Mouse (Mus musculus): Measurements from ENCODE around the gene Slc7a8. TPM values are rescaled to one million over a fixed set of nuclear protein-coding genes. Genes with fewer than 3 reads are reported as not detected.

The Slc7a8 gene
- polyA plus RNA-seq (2015; fragmentation: Nextera tagmentation; extraction: Ambion mirVana), result 5.0 and 5.4 TPM in 2 replicates

DNA sequence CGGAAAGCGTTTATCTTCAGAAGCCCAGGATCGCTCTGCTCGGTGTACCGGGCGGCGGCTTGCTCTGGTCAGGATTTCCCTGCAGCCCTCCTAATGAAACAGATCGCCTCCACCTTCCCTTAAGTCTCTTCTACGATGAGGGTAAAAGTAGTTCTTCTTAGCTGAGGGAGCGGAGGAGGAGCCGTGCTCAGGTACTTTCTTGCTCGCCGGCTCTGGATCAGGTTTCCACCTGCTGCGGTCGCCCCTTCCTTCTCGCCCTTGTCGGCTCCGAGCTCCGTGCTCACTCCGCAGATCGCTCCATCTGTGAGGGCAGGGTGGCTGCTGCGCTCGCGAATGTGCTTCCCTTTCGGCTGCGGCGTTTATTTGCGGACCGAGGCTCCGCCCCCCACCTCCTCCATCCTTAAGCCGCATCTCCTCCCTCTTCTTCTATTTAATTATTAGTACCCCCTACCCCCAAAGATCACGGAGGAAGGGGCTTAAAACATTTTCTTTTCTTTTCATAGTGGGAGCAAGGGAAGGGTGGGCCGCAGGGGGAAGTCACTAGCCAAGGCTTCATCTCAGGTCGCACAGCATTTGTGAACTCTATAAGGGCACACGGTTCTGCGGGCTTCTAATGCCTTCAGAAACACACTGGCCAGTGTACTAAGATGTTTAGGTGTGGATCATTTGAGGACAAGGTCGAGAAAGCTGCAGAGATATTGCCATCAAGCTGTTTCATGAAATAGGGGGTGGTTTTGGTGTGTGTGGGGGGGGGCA is at the start of gene Slc7a8:
TSS of gene Slc7a8 (minus strand) at position 337 of the 756 bp plus-strand sequence.
- Histone ChIP-seq H3K9ac (peak within 1 kb of the TSS; percentile 21; the same call in 1 of the 2 replicates), H3K4me1 (peaks cover 14% of the 10 kb centered on the region), H3K9me3 (no peaks in the 10 kb centered on the region), H3K4me3 (peak within 1 kb of the TSS; percentile 46), H3K27me3 (peaks cover 28% of the 10 kb centered on the region), H3K36me3 (no peaks in the 10 kb centered on the region), H3K27ac (no peak within 1 kb of the TSS), H3K4me2 (peak within 1 kb of the TSS; percentile 82)
- 1% methylated on average over 37 of the region's 37 CpGs for WGBS
- peak; percentile 61; the same call in 1 of the 2 replicates for ATAC-seq (ENCODE audit: insufficient number of reproducible peaks, low FRiP score, low TSS enrichment, low read depth)

- no peak overlapping the region for H3K4me3 ChIP-seq
- H3K36me3 ChIP-seq, result no peaks in the 10 kb centered on the region
- H3K27ac ChIP-seq, result no peak overlapping the region
- H3K4me1 ChIP-seq, result no peaks in the 10 kb centered on the region
- H3K4me2 ChIP-seq, result no peak overlapping the region
- no peaks in the 10 kb centered on the region for H3K9me3 ChIP-seq
- 44% methylated on average over 1 of the region's 1 CpGs for WGBS
- H3K27me3 ChIP-seq, result no peaks in the 10 kb centered on the region
- no peak for ATAC-seq (ENCODE audit: insufficient number of reproducible peaks, low FRiP score, low TSS enrichment, low read depth)
- H3K9ac ChIP-seq, result no peak overlapping the region
Measured at GRCm38 (mm10) chr14:54823716-54824115, 42.0 kb upstream of the Slc7a8 start.

GRCm38 (mm10) chr14:54822301-54822700 is 40.6 kb upstream of the Slc7a8 start:
- no peak overlapping the region for H3K27ac ChIP-seq
- H3K4me1 ChIP-seq, result no peaks in the 10 kb centered on the region
- WGBS, result 91% methylated on average over 2 of the region's 2 CpGs
- no peak overlapping the region for H3K4me3 ChIP-seq
- H3K9me3 ChIP-seq, result no peaks in the 10 kb centered on the region
- H3K27me3 ChIP-seq, result no peaks in the 10 kb centered on the region
- no peaks in the 10 kb centered on the region for H3K36me3 ChIP-seq
- H3K9ac ChIP-seq, result no peak overlapping the region
- no peak for ATAC-seq (ENCODE audit: insufficient number of reproducible peaks, low FRiP score, low TSS enrichment, low read depth)
- no peak overlapping the region for H3K4me2 ChIP-seq

GRCm38 (mm10) chr14:54817791-54818190 is 36.0 kb upstream of the Slc7a8 start:
- H3K4me3 ChIP-seq, result no peak overlapping the region
- H3K27ac ChIP-seq, result no peak overlapping the region
- WGBS, result 48% methylated on average over 2 of the region's 2 CpGs
- ATAC-seq (ENCODE audit: insufficient number of reproducible peaks, low FRiP score, low TSS enrichment, low read depth), result no peak
- no peaks in the 10 kb centered on the region for H3K9me3 ChIP-seq
- H3K27me3 ChIP-seq, result no peaks in the 10 kb centered on the region
- no peak overlapping the region for H3K4me2 ChIP-seq
- H3K4me1 ChIP-seq, result no peaks in the 10 kb centered on the region
- H3K9ac ChIP-seq, result no peak overlapping the region
- H3K36me3 ChIP-seq, result no peaks in the 10 kb centered on the region

DNA sequence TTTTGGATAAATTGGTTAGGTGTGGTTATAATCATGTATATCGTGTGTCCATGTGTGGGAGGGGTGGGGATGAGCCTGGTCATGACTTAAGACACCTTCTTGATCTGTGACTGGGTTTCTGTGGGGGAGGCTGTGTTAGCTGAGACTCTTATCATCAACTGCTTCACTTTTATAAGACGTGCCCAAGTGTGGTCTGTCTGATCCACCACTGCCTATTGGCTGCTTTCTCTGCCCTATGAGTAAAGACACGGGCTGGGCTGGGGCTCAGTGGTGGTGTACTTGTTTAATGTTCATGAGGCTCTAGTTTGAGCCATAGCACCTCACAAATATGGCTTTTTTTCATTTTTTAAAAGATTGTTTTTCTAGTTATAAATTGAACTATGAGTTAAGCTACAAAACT is 34.0 kb upstream of the Slc7a8 start:
- Histone ChIP-seq H3K9me3 (no peaks in the 10 kb centered on the region), H3K4me2 (no peak overlapping the region), H3K27me3 (no peaks in the 10 kb centered on the region), H3K4me3 (no peak overlapping the region), H3K4me1 (no peaks in the 10 kb centered on the region), H3K36me3 (no peaks in the 10 kb centered on the region), H3K9ac (no peak overlapping the region), H3K27ac (no peak overlapping the region)
- ATAC-seq (ENCODE audit: insufficient number of reproducible peaks, low FRiP score, low TSS enrichment, low read depth), result no peak
- WGBS, result 57% methylated on average over 3 of the region's 3 CpGs

DNA sequence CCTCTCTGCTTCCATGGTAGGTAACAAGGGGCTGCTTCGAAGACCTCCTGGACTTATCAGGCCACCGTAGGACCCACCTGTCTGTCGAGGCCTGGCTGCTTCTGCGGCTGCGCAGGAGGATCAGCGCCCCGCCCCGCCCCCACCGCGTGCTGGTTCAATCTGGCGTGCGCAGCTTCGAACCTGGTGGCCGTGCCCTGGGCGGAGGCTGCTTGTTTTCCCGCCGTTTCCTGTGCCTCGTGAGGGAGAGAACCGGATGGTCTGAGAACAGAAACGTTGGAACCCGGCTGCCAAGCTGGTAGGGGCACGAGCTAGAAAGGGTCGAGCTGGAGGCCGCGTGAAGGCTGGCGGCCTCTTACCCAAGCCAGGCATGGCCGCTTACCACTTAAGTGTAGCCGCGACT is 32.2 kb upstream of the Slc7a8 start, which contains the start of gene Rnf212b:
TSS of gene Rnf212b (plus strand) at position 151 of the 400 bp plus-strand sequence.
- H3K9ac ChIP-seq, result no peak within 1 kb of the TSS
- no peaks in the 10 kb centered on the region for H3K27me3 ChIP-seq
- no peak for ATAC-seq (ENCODE audit: insufficient number of reproducible peaks, low FRiP score, low TSS enrichment, low read depth)
- H3K27ac ChIP-seq, result no peak within 1 kb of the TSS
- no peaks in the 10 kb centered on the region for H3K9me3 ChIP-seq
- H3K4me1 ChIP-seq, result no peaks in the 10 kb centered on the region
- H3K36me3 ChIP-seq, result no peaks in the 10 kb centered on the region
- 84% methylated on average over 29 of the region's 29 CpGs for WGBS
- no peak within 1 kb of the TSS for H3K4me3 ChIP-seq
- no peak within 1 kb of the TSS for H3K4me2 ChIP-seq

DNA sequence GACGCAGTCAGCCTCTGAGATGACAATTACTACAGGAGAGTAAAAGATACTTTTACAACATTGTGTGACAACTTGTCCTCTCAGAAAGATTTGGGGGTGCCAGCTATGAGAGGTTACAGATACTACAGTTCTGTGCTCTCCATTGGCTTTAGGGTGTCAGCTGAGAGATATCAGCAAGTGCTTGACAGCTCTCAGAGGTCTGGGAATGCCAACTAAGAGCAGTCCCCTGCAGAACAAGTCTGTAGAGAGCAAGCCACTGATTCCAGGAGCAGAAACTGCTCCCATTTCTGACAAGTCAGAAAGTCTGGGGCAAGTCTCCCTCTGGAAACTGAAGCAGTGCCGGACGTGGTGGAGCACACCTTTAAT is 27.9 kb upstream of the Slc7a8 start:
- WGBS, result 78% methylated on average over 3 of the region's 3 CpGs
- Histone ChIP-seq H3K9me3 (no peaks in the 10 kb centered on the region), H3K36me3 (no peaks in the 10 kb centered on the region), H3K9ac (no peak overlapping the region), H3K27ac (no peak overlapping the region), H3K27me3 (no peaks in the 10 kb centered on the region), H3K4me3 (no peak overlapping the region), H3K4me1 (no peaks in the 10 kb centered on the region), H3K4me2 (no peak overlapping the region)
- no peak for ATAC-seq (ENCODE audit: insufficient number of reproducible peaks, low FRiP score, low TSS enrichment, low read depth)

DNA sequence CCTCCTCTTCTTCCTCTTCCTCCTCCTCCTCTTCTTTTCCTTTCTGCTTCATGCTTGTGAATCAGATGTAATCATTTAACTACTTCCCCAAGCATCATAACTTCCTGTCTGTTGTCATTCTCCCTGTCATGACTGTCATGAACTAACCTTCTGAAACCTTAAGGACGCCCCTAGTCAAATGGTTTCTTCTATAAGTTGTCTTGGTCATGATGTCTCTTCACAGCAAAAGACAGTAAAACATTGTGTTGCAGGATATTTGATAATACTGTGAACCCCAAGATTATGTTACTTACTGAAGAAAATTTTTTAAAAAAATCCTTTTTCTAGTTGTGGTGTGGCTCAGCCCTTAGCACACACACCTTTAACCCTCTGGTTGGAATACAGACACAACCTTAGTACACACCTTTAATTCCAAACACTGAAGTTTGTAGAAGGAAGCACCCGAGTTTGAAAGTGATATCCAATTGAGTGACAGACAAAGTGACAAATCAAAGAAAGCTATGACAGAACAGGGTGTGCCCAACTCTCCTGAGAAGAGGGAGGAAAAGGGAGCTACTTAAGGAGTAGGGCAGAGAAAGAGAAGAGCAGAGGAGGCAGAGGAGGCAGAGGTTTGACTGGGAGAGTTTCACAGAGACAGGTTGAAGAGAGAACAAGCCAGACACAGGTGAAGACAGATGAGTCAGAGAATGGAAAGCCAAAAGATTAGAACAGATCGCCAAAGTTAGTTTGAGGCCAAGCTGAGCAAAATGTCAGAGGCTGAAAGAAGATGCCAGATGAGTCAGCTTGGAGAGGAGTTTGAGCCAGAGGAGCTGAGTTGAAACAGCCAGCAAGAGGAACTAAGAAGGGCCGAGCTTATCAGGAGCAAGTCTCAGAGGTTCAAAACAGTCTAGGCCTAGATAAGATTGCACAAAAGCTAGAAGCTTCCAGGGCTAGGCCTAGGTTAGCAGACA is 27.2 kb upstream of the Slc7a8 start:
- no peak overlapping the region for H3K9ac ChIP-seq
- ATAC-seq (ENCODE audit: insufficient number of reproducible peaks, low FRiP score, low TSS enrichment, low read depth), result no peak
- no peak overlapping the region for H3K4me3 ChIP-seq
- H3K4me1 ChIP-seq, result no peaks in the 10 kb centered on the region
- no peaks in the 10 kb centered on the region for H3K36me3 ChIP-seq
- WGBS, result 64% methylated on average over 4 of the region's 4 CpGs
- H3K27me3 ChIP-seq, result no peaks in the 10 kb centered on the region
- no peaks in the 10 kb centered on the region for H3K9me3 ChIP-seq
- no peak overlapping the region for H3K4me2 ChIP-seq
- H3K27ac ChIP-seq, result no peak overlapping the region

DNA sequence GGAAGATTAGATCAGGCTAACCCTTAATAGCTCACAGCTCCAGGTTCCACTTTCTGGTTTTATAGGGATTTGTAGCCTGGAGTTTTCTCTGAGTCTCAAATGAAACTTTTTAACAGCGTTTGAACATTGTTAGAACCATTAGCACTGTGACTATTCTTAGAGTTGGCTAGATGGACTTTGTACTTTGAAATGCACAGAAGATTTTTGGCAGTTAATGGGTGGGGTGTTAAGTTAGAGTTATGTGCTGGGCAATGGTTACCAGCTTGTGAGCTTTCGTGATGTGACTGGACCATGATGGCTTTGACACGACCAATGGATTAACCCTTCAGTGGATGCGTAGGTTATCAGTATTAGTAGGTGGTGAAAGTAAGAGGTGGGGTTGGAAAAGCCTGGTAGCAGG is 24.4 kb upstream of the Slc7a8 start:
- Histone ChIP-seq H3K27me3 (no peaks in the 10 kb centered on the region), H3K27ac (no peak overlapping the region), H3K4me3 (no peak overlapping the region), H3K9me3 (no peaks in the 10 kb centered on the region), H3K4me1 (no peaks in the 10 kb centered on the region), H3K4me2 (no peak overlapping the region), H3K9ac (no peak overlapping the region), H3K36me3 (no peaks in the 10 kb centered on the region)
- 72% methylated on average over 4 of the region's 4 CpGs for WGBS
- no peak for ATAC-seq (ENCODE audit: insufficient number of reproducible peaks, low FRiP score, low TSS enrichment, low read depth)

GRCm38 (mm10) chr14:54802428-54802827 is 20.7 kb upstream of the Slc7a8 start:
- H3K4me2 ChIP-seq, result no peak overlapping the region
- no peak overlapping the region for H3K27ac ChIP-seq
- H3K36me3 ChIP-seq, result no peaks in the 10 kb centered on the region
- H3K9ac ChIP-seq, result no peak overlapping the region
- no peaks in the 10 kb centered on the region for H3K4me1 ChIP-seq
- 61% methylated on average over 4 of the region's 4 CpGs for WGBS
- H3K4me3 ChIP-seq, result no peak overlapping the region
- no peaks in the 10 kb centered on the region for H3K9me3 ChIP-seq
- H3K27me3 ChIP-seq, result no peaks in the 10 kb centered on the region
- no peak for ATAC-seq (ENCODE audit: insufficient number of reproducible peaks, low FRiP score, low TSS enrichment, low read depth)

DNA sequence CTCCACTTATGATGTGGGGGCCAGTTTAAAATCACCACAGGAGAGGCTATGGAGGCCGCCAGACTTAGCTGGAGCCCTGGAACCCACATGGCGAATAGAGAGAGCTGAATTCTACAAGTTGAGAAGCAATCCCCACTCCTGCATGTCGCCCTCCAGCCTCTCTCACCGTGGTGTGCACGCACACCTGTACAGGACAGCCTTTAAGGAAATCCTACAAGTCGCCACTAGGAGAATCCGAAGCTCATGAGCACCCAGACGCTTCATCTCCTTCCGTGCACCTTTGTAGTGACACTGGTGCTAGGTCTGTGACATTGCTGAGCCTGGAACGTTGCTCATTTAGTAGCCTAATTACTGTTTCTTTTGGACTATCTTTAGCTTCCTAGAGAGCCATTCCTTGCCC is 17.9 kb upstream of the Slc7a8 start:
- 49% methylated on average over 10 of the region's 10 CpGs for WGBS
- Histone ChIP-seq H3K4me1 (no peaks in the 10 kb centered on the region), H3K4me3 (no peak overlapping the region), H3K9me3 (no peaks in the 10 kb centered on the region), H3K4me2 (no peak overlapping the region), H3K9ac (no peak overlapping the region), H3K27ac (no peak overlapping the region), H3K27me3 (no peaks in the 10 kb centered on the region), H3K36me3 (no peaks in the 10 kb centered on the region)
- no peak for ATAC-seq (ENCODE audit: insufficient number of reproducible peaks, low FRiP score, low TSS enrichment, low read depth)

DNA sequence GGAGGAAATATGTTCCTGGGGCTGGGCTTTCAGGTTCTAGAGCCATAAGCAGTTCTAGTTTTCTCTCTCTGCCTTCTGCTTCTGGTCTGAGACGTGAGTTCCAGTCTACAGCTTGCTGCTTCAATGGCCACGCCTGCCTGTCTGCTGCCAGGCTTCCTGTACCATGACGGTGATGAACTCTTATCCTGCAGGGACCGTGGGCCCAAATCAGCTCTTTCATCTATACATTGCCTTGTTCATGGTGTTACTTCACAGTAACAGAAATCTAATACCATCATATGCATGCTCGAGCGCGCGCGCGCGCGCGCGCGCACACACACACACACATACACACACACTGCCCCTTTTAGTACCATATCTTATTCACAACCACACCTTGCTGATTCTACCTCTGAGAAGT is 15.0 kb upstream of the Slc7a8 start:
- H3K4me2 ChIP-seq, result no peak overlapping the region
- no peaks in the 10 kb centered on the region for H3K4me1 ChIP-seq
- WGBS, result 92% methylated on average over 15 of the region's 15 CpGs
- H3K27me3 ChIP-seq, result no peaks in the 10 kb centered on the region
- H3K36me3 ChIP-seq, result no peaks in the 10 kb centered on the region
- H3K9ac ChIP-seq, result no peak overlapping the region
- no peaks in the 10 kb centered on the region for H3K9me3 ChIP-seq
- H3K27ac ChIP-seq, result no peak overlapping the region
- no peak overlapping the region for H3K4me3 ChIP-seq
- ATAC-seq (ENCODE audit: insufficient number of reproducible peaks, low FRiP score, low TSS enrichment, low read depth), result no peak

Data from limb, embryonic 15.5 days (tissue).